Mouse (Mus musculus) midbrain, embryonic 16.5 days (tissue): ENCODE measurements around the gene Clcnkb. TPM values are rescaled to one million over a fixed set of nuclear protein-coding genes. Genes with fewer than 3 reads are reported as not detected.

Experiments
- ATAC-seq: fragments of 200-750 bp; cut with Nextera tagmentation; 2 replicates; pipeline ENCODE4 v1.8.0; 2017; ENCODE audit warnings: moderate TSS enrichment
- H3K27ac ChIP-seq: fragments of 300-500 bp; sonication (generic); 2 replicates; pipeline ENCODE4 v1.5.1; 2014; ENCODE audit warnings: mild to moderate bottlenecking, low read length, mixed read lengths
- H3K27me3 ChIP-seq: fragments of 300-500 bp; sonication (generic); 2 replicates; pipeline ENCODE4 v1.6.1; 2014; ENCODE audit warnings: low read depth, low read length, mixed read lengths; ENCODE audit not compliant: control insufficient read depth, insufficient read depth
- H3K36me3 ChIP-seq: fragments of 300-500 bp; sonication (generic); 2 replicates; pipeline ENCODE4 v1.6.1; 2014; ENCODE audit warnings: mild to moderate bottlenecking, low read length, moderate library complexity, mixed read lengths; ENCODE audit not compliant: control insufficient read depth, insufficient read depth
- H3K4me1 ChIP-seq: fragments of 300-500 bp; sonication (generic); 2 replicates; pipeline ENCODE4 v1.6.1; 2014; ENCODE audit warnings: mild to moderate bottlenecking, low read length, mixed read lengths; ENCODE audit not compliant: control insufficient read depth, insufficient read depth
- H3K4me2 ChIP-seq: fragments of 300-500 bp; sonication (generic); 2 replicates; pipeline ENCODE4 v1.6.1; 2014; ENCODE audit warnings: mild to moderate bottlenecking, low read length, mixed read lengths
- H3K4me3 ChIP-seq: fragments of 300-500 bp; sonication (generic); 2 replicates; pipeline ENCODE4 v1.5.1; 2014; ENCODE audit warnings: low read depth, mild to moderate bottlenecking, low read length, moderate library complexity, mixed read lengths
- H3K9ac ChIP-seq: fragments of 300-500 bp; sonication (generic); 2 replicates; pipeline ENCODE4 v1.6.1; 2014; ENCODE audit warnings: low read depth, low read length, mixed read lengths
- H3K9me3 ChIP-seq: fragments of 300-500 bp; sonication (generic); replicated peaks from 2 replicates; pipeline ENCODE4 v1.6.1; 2014; ENCODE audit warnings: mild to moderate bottlenecking, low read length, mixed read lengths; ENCODE audit not compliant: control insufficient read depth, poor library complexity, severe bottlenecking
- WGBS: fragments of 180-500 bp; shearing (Covaris S2); extraction: QIAGEN DNeasy Blood & Tissue Kit; methylation state at CpG from one replicate; pipeline ENCODE4 v1.1.7; 2014; 5-methylcytosine and 5-hydroxymethylcytosine counted together
- polyA plus RNA-seq: library from polyadenylated mRNA; unstranded; fragments of >200 nt; fragmentation: Nextera tagmentation; extraction: Ambion mirVana; gene quantifications from 2 replicates; pipeline ENCODE4 v1.2.1, GENCODE M21; 2015

Gene Clcnkb
- polyA plus RNA-seq = not detected in 2 replicates

GRCm38 (mm10) chr4:141415924-141416323 lies at the start of gene Clcnkb:
Clcnkb (minus strand) TSS chr4:141416014.
- Histone ChIP-seq H3K9me3 (peaks cover 2% of the 10 kb centered on the region; the same call in 1 of the 2 replicates), H3K4me1 (no peaks in the 10 kb centered on the region), H3K4me2 (no peak within 1 kb of the TSS), H3K9ac (no peak within 1 kb of the TSS), H3K27me3 (no peaks in the 10 kb centered on the region), H3K27ac (no peak within 1 kb of the TSS), H3K4me3 (no peak within 1 kb of the TSS), H3K36me3 (no peaks in the 10 kb centered on the region)
- no peak for ATAC-seq
- 67% methylated on average over 7 of the region's 7 CpGs for WGBS

DNA sequence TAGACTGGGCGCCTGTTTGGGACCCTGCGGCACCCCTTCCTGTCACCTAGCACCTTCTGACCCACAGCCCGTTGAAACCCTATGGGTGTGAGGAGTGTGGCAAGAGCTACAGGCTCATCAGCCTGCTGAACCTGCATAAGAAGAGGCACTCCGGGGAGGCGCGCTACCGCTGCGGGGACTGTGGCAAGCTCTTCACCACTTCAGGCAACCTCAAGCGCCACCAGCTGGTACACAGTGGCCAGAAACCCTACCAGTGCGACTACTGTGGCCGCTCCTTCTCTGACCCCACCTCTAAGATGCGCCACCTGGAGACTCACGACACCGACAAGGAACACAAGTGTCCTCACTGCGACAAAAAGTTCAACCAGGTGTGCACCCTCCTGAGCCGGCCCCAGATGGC lies 48.9 kb upstream of the Clcnkb start:
- H3K27me3 ChIP-seq = no peaks in the 10 kb centered on the region
- H3K4me2 ChIP-seq = no peak overlapping the region
- no peak overlapping the region for H3K4me3 ChIP-seq
- H3K36me3 ChIP-seq = peaks cover 63% of the 10 kb centered on the region
- 79% methylated on average over 16 of the region's 16 CpGs for WGBS
- H3K4me1 ChIP-seq = no peaks in the 10 kb centered on the region
- no peak for ATAC-seq
- no peaks in the 10 kb centered on the region for H3K9me3 ChIP-seq
- H3K9ac ChIP-seq = no peak overlapping the region
- H3K27ac ChIP-seq = no peak overlapping the region

- 82% methylated on average over 14 of the region's 14 CpGs for WGBS
- H3K27me3 ChIP-seq = no peaks in the 10 kb centered on the region
- no peak overlapping the region for H3K4me2 ChIP-seq
- peaks cover 53% of the 10 kb centered on the region for H3K36me3 ChIP-seq
- no peak overlapping the region for H3K27ac ChIP-seq
- H3K4me3 ChIP-seq = no peak overlapping the region
- H3K4me1 ChIP-seq = no peaks in the 10 kb centered on the region; the same call in 1 of the 2 replicates
- H3K9me3 ChIP-seq = no peaks in the 10 kb centered on the region
- H3K9ac ChIP-seq = no peak overlapping the region
- ATAC-seq = no peak
These were observed 47.7 kb upstream of the Clcnkb start for GRCm38 (mm10) chr4:141463472-141463871.

DNA sequence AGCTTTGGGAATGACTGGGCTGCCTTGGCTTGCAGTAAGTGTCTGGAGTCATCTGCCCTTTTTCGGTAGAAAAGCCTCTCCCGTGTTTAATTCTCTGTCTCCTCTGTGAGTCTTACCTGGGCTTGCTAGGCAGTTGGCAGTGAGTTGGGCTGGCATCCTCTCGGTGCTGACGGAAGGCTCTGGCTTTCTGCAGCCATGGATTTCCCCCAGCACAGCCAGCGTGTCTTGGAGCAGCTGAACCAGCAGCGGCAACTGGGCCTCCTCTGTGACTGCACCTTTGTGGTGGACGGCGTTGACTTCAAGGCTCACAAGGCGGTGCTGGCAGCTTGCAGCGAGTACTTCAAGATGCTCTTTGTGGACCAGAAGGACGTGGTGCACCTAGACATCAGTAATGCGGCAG lies 45.8 kb upstream of the Clcnkb start:
- H3K9me3 ChIP-seq = no peaks in the 10 kb centered on the region
- no peaks in the 10 kb centered on the region for H3K27me3 ChIP-seq
- peaks cover 39% of the 10 kb centered on the region for H3K36me3 ChIP-seq
- H3K27ac ChIP-seq = no peak overlapping the region
- H3K4me1 ChIP-seq = no peaks in the 10 kb centered on the region; the same call in 1 of the 2 replicates
- H3K9ac ChIP-seq = no peak overlapping the region
- H3K4me3 ChIP-seq = no peak overlapping the region
- no peak overlapping the region for H3K4me2 ChIP-seq
- ATAC-seq = no peak
- 83% methylated on average over 12 of the region's 12 CpGs for WGBS

DNA sequence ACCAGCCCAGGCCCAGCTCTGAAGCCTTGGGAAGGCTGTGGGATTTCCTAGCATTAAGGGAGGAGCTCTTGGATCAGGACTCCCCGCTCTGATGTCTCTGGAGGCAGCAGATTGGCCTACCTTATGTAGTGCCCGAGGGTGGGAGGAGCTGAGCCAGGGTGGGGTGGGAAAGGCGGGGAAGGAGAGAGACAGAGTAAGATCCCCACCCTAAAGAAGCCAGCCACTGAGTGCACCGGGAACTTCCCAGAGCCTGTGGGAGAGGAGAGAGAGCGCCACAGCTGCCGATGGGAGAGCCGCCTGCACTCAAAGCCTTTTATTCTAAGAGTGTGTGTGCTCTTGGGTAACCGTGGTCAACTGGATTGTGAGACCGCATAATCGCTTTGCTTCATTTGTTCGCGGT lies 45.3 kb upstream of the Clcnkb start:
- Histone ChIP-seq H3K36me3 (peaks cover 35% of the 10 kb centered on the region), H3K27me3 (no peaks in the 10 kb centered on the region), H3K4me3 (no peak overlapping the region), H3K4me2 (no peak overlapping the region), H3K27ac (no peak overlapping the region), H3K9ac (no peak overlapping the region), H3K4me1 (no peaks in the 10 kb centered on the region; the same call in 1 of the 2 replicates), H3K9me3 (no peaks in the 10 kb centered on the region)
- WGBS = 19% methylated on average over 12 of the region's 12 CpGs
- ATAC-seq = no peak

DNA sequence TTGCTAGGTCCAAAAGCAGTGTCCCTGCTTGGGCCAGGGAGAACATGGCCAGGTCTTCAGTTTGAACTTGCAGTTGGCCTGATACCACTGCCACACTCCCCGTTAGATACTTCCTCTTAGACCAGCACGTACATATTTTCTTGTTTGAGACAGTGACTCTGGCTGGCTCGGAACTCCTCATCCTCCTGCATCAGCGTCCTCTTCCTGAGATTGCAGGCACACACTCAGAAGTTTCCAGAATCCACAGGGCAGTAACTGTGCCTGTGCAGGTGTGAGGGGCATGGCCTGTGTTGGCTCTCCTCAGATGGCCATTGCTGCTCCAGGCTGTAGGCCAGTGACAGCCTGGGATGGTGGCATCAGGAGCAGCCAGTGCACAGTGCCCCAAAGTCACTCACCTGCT lies 44.7 kb upstream of the Clcnkb start:
- H3K4me2 ChIP-seq = no peak overlapping the region
- no peaks in the 10 kb centered on the region for H3K9me3 ChIP-seq
- ATAC-seq = no peak
- no peak overlapping the region for H3K4me3 ChIP-seq
- no peaks in the 10 kb centered on the region; the same call in 1 of the 2 replicates for H3K4me1 ChIP-seq
- no peak overlapping the region for H3K27ac ChIP-seq
- no peak overlapping the region for H3K9ac ChIP-seq
- H3K36me3 ChIP-seq = peaks cover 30% of the 10 kb centered on the region
- 92% methylated on average over 4 of the region's 4 CpGs for WGBS
- H3K27me3 ChIP-seq = no peaks in the 10 kb centered on the region

DNA sequence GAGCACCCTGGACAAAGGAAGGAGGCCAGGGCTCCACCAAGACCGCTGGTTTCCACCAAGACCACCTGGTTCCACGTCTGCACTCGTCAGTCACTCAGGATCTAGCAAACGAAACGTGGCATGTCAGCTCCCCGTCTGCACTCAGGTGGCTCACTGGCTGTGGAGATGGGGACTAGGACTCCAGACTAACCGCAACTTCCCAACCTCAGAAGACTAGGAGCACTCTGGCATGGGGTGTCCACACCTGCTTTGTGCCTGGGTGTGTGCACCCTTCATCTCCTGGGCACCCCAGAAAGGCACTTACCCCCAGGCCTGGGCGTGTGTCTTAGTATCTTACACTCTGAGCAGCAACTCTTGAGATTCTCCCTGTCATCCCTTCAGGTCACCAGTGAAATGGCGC lies 44.0 kb upstream of the Clcnkb start:
- no peaks in the 10 kb centered on the region; the same call in 1 of the 2 replicates for H3K4me1 ChIP-seq
- no peak overlapping the region for H3K4me2 ChIP-seq
- WGBS = 86% methylated on average over 9 of the region's 9 CpGs
- no peaks in the 10 kb centered on the region for H3K27me3 ChIP-seq
- H3K27ac ChIP-seq = no peak overlapping the region
- no peak for ATAC-seq
- no peak overlapping the region for H3K9ac ChIP-seq
- H3K36me3 ChIP-seq = peaks cover 23% of the 10 kb centered on the region
- no peaks in the 10 kb centered on the region for H3K9me3 ChIP-seq
- H3K4me3 ChIP-seq = no peak overlapping the region

- H3K4me2 ChIP-seq = no peak overlapping the region
- no peak overlapping the region for H3K9ac ChIP-seq
- H3K27me3 ChIP-seq = no peaks in the 10 kb centered on the region
- WGBS = 57% methylated on average over 3 of the region's 3 CpGs
- ATAC-seq = no peak
- H3K9me3 ChIP-seq = no peaks in the 10 kb centered on the region
- H3K4me3 ChIP-seq = no peak overlapping the region
- H3K4me1 ChIP-seq = no peaks in the 10 kb centered on the region; the same call in 1 of the 2 replicates
- H3K27ac ChIP-seq = no peak overlapping the region
- peaks cover 14% of the 10 kb centered on the region; the same call in 1 of the 2 replicates for H3K36me3 ChIP-seq
These were observed 43.1 kb upstream of the Clcnkb start for GRCm38 (mm10) chr4:141458888-141459287.

DNA sequence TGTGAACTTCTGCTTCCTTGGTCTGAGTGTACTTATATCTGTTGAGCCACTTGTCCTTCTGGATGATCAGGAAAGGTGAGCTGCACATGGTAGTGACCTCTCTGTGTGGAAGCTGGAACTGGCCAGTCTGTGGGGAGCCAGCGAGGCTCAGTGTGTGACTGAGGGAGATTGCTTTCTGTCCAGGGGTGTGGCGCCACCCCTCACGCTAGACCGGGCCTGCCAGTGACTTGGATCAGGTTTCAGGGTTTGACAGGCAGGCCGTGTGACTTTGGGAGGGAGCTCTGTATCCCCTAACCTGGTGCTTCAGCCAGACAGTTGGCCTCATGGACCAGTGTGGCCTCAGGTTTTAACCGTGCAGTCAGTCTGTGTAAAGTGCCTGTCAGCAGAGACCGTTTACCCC lies 42.4 kb upstream of the Clcnkb start:
- Histone ChIP-seq H3K4me2 (no peak overlapping the region), H3K4me1 (no peaks in the 10 kb centered on the region; the same call in 1 of the 2 replicates), H3K27ac (no peak overlapping the region), H3K9ac (0 out of 2 replicates have a peak overlapping the region, but pooled peaks have one; percentile 20), H3K4me3 (no peak overlapping the region), H3K36me3 (peaks cover 10% of the 10 kb centered on the region; the same call in 1 of the 2 replicates), H3K9me3 (no peaks in the 10 kb centered on the region), H3K27me3 (no peaks in the 10 kb centered on the region)
- ATAC-seq = no peak
- 12% methylated on average over 7 of the region's 7 CpGs for WGBS
